Mouse (Mus musculus): ENCODE data around the gene Sugp2. TPM values are rescaled to one million over a fixed set of nuclear protein-coding genes. Genes with fewer than 3 reads are reported as not detected.

Sugp2 gene
- total RNA-seq, 1 experiment: 45.5 TPM

- TF ChIP-seq ZC3H11A (IDR thresholded peaks at IDR 0.05; ENCODE audit: borderline replicate concordance, low read depth, low read length) (no peak), CHD2 (IDR thresholded peaks at IDR 0.05; ENCODE audit: low read depth, low read length) (no peak), HCFC1 (IDR thresholded peaks at IDR 0.05; ENCODE audit: borderline replicate concordance, insufficient read depth, low read length) (no peak), MAFK (IDR thresholded peaks at IDR 0.05; ENCODE audit: insufficient read depth, low read depth, low read length) (no peak), ZNF384 (IDR thresholded peaks at IDR 0.05; ENCODE audit: low read depth, low read length) (no peak)
- DNase-seq (ENCODE audit: low read depth, low spot score): no peak
- Histone ChIP-seq H3K9ac (ENCODE audit: insufficient read depth, low read depth, low read length, poor library complexity, severe bottlenecking) (no peak overlapping the region), H3K9me3 (ENCODE audit: control insufficient read depth, insufficient read depth, low read depth, low read length) (no peaks in the 10 kb centered on the region), H3K36me3 (ENCODE audit: control insufficient read depth, insufficient read depth, low read length, poor library complexity, severe bottlenecking) (peaks cover 53% of the 10 kb centered on the region), H3K27ac (ENCODE audit: insufficient read depth, low read depth, low read length, poor library complexity, severe bottlenecking) (no peak overlapping the region), H3K4me1 (ENCODE audit: control insufficient read depth in 2 of 2, insufficient read depth in 2 of 2, low read length in 2 of 2, poor library complexity in 1 of 2) (no peaks in the 10 kb centered on the region), H3K4me3 (ENCODE audit: insufficient read depth in 1 of 2, low read depth in 1 of 2, low read length in 2 of 2, poor library complexity in 1 of 2, severe bottlenecking in 1 of 2) (no peak overlapping the region)
- in situ Hi-C loops (cut with MboI; ENCODE audit: low sequenced_read_pairs in 2 of 2, unreplicated experiment in 2 of 2): no loop called here
Measured at GRCm38 (mm10) chr8:70246622-70247021, 12.6 kb downstream of the Sugp2 start.

GRCm38 (mm10) chr8:70247841-70248240, 13.8 kb downstream of the Sugp2 start:
- no peak overlapping the region for H3K27ac ChIP-seq (ENCODE audit: insufficient read depth, low read depth, low read length, poor library complexity, severe bottlenecking)
- H3K9me3 ChIP-seq (ENCODE audit: control insufficient read depth, insufficient read depth, low read depth, low read length): no peaks in the 10 kb centered on the region
- H3K36me3 ChIP-seq (ENCODE audit: control insufficient read depth, insufficient read depth, low read length, poor library complexity, severe bottlenecking): peaks cover 54% of the 10 kb centered on the region
- TF ChIP-seq ZC3H11A (IDR thresholded peaks at IDR 0.05; ENCODE audit: borderline replicate concordance, low read depth, low read length) (no peak), MAFK (IDR thresholded peaks at IDR 0.05; ENCODE audit: insufficient read depth, low read depth, low read length) (no peak), CHD2 (IDR thresholded peaks at IDR 0.05; ENCODE audit: low read depth, low read length) (no peak), ZNF384 (IDR thresholded peaks at IDR 0.05; ENCODE audit: low read depth, low read length) (no peak), HCFC1 (IDR thresholded peaks at IDR 0.05; ENCODE audit: borderline replicate concordance, insufficient read depth, low read length) (no peak)
- no peaks in the 10 kb centered on the region for H3K4me1 ChIP-seq (ENCODE audit: control insufficient read depth in 2 of 2, insufficient read depth in 2 of 2, low read length in 2 of 2, poor library complexity in 1 of 2)
- no peak overlapping the region for H3K9ac ChIP-seq (ENCODE audit: insufficient read depth, low read depth, low read length, poor library complexity, severe bottlenecking)
- DNase-seq (ENCODE audit: low read depth, low spot score): no peak
- no peak overlapping the region for H3K4me3 ChIP-seq (ENCODE audit: insufficient read depth in 1 of 2, low read depth in 1 of 2, low read length in 2 of 2, poor library complexity in 1 of 2, severe bottlenecking in 1 of 2)
- in situ Hi-C loops (cut with MboI; ENCODE audit: low sequenced_read_pairs in 2 of 2, unreplicated experiment in 2 of 2): no loop called here

GRCm38 (mm10) chr8:70254628-70255027, 20.6 kb downstream of the Sugp2 start:
- DNase-seq (ENCODE audit: low read depth, low spot score): no peak
- in situ Hi-C loops (cut with MboI; ENCODE audit: low sequenced_read_pairs in 2 of 2, unreplicated experiment in 2 of 2): no loop called here
- Histone ChIP-seq H3K36me3 (ENCODE audit: control insufficient read depth, insufficient read depth, low read length, poor library complexity, severe bottlenecking) (peaks cover 70% of the 10 kb centered on the region), H3K9me3 (ENCODE audit: control insufficient read depth, insufficient read depth, low read depth, low read length) (no peaks in the 10 kb centered on the region), H3K4me3 (ENCODE audit: insufficient read depth in 1 of 2, low read depth in 1 of 2, low read length in 2 of 2, poor library complexity in 1 of 2, severe bottlenecking in 1 of 2) (no peak overlapping the region), H3K4me1 (ENCODE audit: control insufficient read depth in 2 of 2, insufficient read depth in 2 of 2, low read length in 2 of 2, poor library complexity in 1 of 2) (no peaks in the 10 kb centered on the region), H3K27ac (ENCODE audit: insufficient read depth, low read depth, low read length, poor library complexity, severe bottlenecking) (no peak overlapping the region), H3K9ac (ENCODE audit: insufficient read depth, low read depth, low read length, poor library complexity, severe bottlenecking) (no peak overlapping the region)
- no peak for TF ChIP-seq CHD2 (IDR thresholded peaks at IDR 0.05; ENCODE audit: low read depth, low read length)
- TF ChIP-seq ZC3H11A (IDR thresholded peaks at IDR 0.05; ENCODE audit: borderline replicate concordance, low read depth, low read length): no peak
- TF ChIP-seq HCFC1 (IDR thresholded peaks at IDR 0.05; ENCODE audit: borderline replicate concordance, insufficient read depth, low read length): no peak
- no peak for TF ChIP-seq MAFK (IDR thresholded peaks at IDR 0.05; ENCODE audit: insufficient read depth, low read depth, low read length)
- TF ChIP-seq ZNF384 (IDR thresholded peaks at IDR 0.05; ENCODE audit: low read depth, low read length): no peak

- H3K9ac ChIP-seq (ENCODE audit: insufficient read depth, low read depth, low read length, poor library complexity, severe bottlenecking): no peak overlapping the region
- in situ Hi-C loops (cut with MboI; ENCODE audit: low sequenced_read_pairs in 2 of 2, unreplicated experiment in 2 of 2): no loop called here
- no peak for DNase-seq (ENCODE audit: low read depth, low spot score)
- no peak overlapping the region for H3K4me3 ChIP-seq (ENCODE audit: insufficient read depth in 1 of 2, low read depth in 1 of 2, low read length in 2 of 2, poor library complexity in 1 of 2, severe bottlenecking in 1 of 2)
- TF ChIP-seq HCFC1 (IDR thresholded peaks at IDR 0.05; ENCODE audit: borderline replicate concordance, insufficient read depth, low read length) (no peak), CHD2 (IDR thresholded peaks at IDR 0.05; ENCODE audit: low read depth, low read length) (no peak)
- no peaks in the 10 kb centered on the region for H3K9me3 ChIP-seq (ENCODE audit: control insufficient read depth, insufficient read depth, low read depth, low read length)
- no peak overlapping the region for H3K27ac ChIP-seq (ENCODE audit: insufficient read depth, low read depth, low read length, poor library complexity, severe bottlenecking)
- H3K36me3 ChIP-seq (ENCODE audit: control insufficient read depth, insufficient read depth, low read length, poor library complexity, severe bottlenecking): peaks cover 77% of the 10 kb centered on the region
- no peaks in the 10 kb centered on the region for H3K4me1 ChIP-seq (ENCODE audit: control insufficient read depth in 2 of 2, insufficient read depth in 2 of 2, low read length in 2 of 2, poor library complexity in 1 of 2)
Measured at GRCm38 (mm10) chr8:70257456-70257855, 23.4 kb downstream of the Sugp2 start.

GRCm38 (mm10) chr8:70258600-70258999, 24.6 kb downstream of the Sugp2 start:
- in situ Hi-C loops (cut with MboI; ENCODE audit: low sequenced_read_pairs in 2 of 2, unreplicated experiment in 2 of 2): no loop called here
- no peak overlapping the region for H3K4me3 ChIP-seq (ENCODE audit: insufficient read depth in 1 of 2, low read depth in 1 of 2, low read length in 2 of 2, poor library complexity in 1 of 2, severe bottlenecking in 1 of 2)
- no peak overlapping the region for H3K27ac ChIP-seq (ENCODE audit: insufficient read depth, low read depth, low read length, poor library complexity, severe bottlenecking)
- TF ChIP-seq MAFK (IDR thresholded peaks at IDR 0.05; ENCODE audit: insufficient read depth, low read depth, low read length) (no peak), ZC3H11A (IDR thresholded peaks at IDR 0.05; ENCODE audit: borderline replicate concordance, low read depth, low read length) (no peak)
- no peak overlapping the region for H3K9ac ChIP-seq (ENCODE audit: insufficient read depth, low read depth, low read length, poor library complexity, severe bottlenecking)
- DNase-seq (ENCODE audit: low read depth, low spot score): no peak
- no peaks in the 10 kb centered on the region for H3K9me3 ChIP-seq (ENCODE audit: control insufficient read depth, insufficient read depth, low read depth, low read length)
- H3K36me3 ChIP-seq (ENCODE audit: control insufficient read depth, insufficient read depth, low read length, poor library complexity, severe bottlenecking): peaks cover 75% of the 10 kb centered on the region
- no peaks in the 10 kb centered on the region for H3K4me1 ChIP-seq (ENCODE audit: control insufficient read depth in 2 of 2, insufficient read depth in 2 of 2, low read length in 2 of 2, poor library complexity in 1 of 2)
